Mouse (Mus musculus) embryonic fibroblast, embryonic 13.5 days (primary cell): ENCODE data around the gene Acp5.
A peak's percentile ranks its signal among the peaks of the same experiment; 100 is the strongest.

Source experiments
- CTCF ChIP-seq: IDR thresholded peaks from 2 replicates; pipeline ENCODE4 v1.5.1; 2011; ENCODE audit warnings: mild to moderate bottlenecking, control low read depth, low read length, moderate library complexity, borderline replicate concordance; ENCODE audit not compliant: insufficient read depth
- POLR2A ChIP-seq: IDR thresholded peaks from 2 replicates; pipeline ENCODE4 v1.6.1; 2011; ENCODE audit warnings: low read depth, mild to moderate bottlenecking, control low read depth, low read length, moderate library complexity

DNA sequence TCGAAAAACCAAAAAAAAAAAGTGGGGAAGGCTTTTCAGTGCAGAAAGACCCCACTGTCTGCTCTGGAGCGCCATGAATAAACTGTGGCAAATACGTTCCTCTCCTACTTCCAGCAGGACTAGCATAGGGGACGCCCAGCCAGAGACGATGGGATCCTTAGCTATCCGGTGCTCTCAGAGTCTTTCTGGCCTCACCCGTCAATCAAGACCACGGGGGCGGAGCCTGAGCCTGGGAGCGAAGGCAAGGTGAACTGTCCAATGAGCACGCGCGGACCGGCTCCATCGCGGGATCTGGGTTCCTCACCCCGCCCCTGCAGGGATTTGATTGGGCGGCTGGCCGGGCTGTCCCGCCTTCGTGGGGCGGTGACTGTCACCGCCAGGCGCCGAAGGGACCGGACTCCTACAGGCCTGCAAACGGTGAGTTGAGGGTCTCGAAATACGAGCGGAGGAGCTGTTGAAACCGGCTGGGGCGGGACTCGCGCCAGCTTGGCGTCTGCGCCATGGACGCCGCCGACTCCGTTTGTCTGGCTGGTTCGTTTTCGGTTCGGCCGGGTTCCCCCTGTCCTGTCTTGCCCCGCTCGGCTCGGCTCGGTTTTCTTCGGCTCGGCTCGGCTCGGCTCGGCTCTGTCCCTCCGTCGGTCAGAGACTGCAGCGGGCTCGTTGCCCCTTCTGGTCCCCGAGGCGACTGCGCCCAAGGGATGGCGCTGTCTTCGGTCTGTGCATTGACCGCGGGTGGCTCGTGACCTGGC lies 21.2 kb upstream of the Acp5 start, which contains the start of gene Pigyl:
- TF ChIP-seq CTCF (peak; percentile 40; the same call in 1 of the 2 replicates), POLR2A (peak; percentile 85)
